Mouse (Mus musculus): ENCODE data around the gene Acsm1. TPM values are rescaled to one million over a fixed set of nuclear protein-coding genes. Genes with fewer than 3 reads are reported as not detected.

The Acsm1 gene
- polyA plus RNA-seq, 1 experiment from 2014 or later: 0.17 TPM

DNA sequence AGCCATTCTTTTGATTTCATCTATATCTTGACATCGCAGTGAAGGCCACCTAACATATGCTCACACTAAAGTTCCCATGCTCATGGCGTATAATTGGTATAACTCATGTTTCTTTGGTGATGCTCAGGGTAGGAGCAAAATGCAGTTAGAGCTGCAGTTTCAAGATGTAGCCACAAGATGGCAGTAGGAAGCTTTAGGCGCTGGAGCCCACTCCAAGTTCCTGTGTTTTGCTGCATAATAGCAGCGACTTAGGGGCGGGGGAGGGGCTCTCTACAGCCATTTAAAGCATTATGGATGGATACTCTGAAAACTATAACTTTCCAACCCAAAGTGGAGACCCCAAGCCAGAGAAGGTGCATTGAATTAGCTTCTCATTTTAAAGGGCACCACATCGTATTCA, 66.6 kb downstream of the Acsm1 start:
- H3K9ac ChIP-seq: no peak overlapping the region
- no peaks in the 10 kb centered on the region for H3K36me3 ChIP-seq
- ATAC-seq (ENCODE audit: extremely low read depth, insufficient number of reproducible peaks, low FRiP score, low TSS enrichment): no peak
- no peak overlapping the region for H3K27ac ChIP-seq (replicated peaks)
- H3K27me3 ChIP-seq (replicated peaks): 0 out of 2 replicates have a peak, but pooled peaks cover 4% of the 10 kb centered on the region
- H3K4me2 ChIP-seq: no peak overlapping the region
- H3K4me3 ChIP-seq: no peak overlapping the region
- H3K9me3 ChIP-seq: no peaks in the 10 kb centered on the region
- WGBS: 16% methylated on average over 6 of the region's 6 CpGs
- no peaks in the 10 kb centered on the region for H3K4me1 ChIP-seq

DNA sequence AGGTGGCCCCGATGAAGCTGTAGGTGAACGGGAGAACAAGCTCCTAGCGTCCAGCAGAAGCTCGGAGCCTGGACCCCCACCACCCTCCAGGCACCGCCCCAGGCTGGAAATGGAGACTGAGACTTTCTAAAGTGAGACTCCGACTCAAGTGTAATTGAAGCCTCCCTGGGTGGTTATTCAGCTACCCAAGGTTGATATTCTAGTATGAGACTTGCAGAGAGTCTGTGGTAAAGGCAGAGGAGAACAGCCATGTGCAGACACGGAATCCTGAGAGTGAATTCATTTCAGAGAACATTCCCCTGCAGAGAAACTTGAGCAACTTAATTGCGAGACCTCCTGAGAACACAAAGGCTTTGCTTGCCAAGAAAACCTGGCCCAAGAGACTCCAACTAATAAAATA, 73.3 kb downstream of the Acsm1 start:
- WGBS: 66% methylated on average over 8 of the region's 8 CpGs
- Histone ChIP-seq H3K4me2 (no peak overlapping the region), H3K4me1 (no peaks in the 10 kb centered on the region), H3K9me3 (no peaks in the 10 kb centered on the region), H3K27ac (replicated peaks) (no peak overlapping the region), H3K9ac (no peak overlapping the region), H3K4me3 (no peak overlapping the region), H3K36me3 (no peaks in the 10 kb centered on the region), H3K27me3 (replicated peaks) (no peaks in the 10 kb centered on the region)
- no peak for ATAC-seq (ENCODE audit: extremely low read depth, insufficient number of reproducible peaks, low FRiP score, low TSS enrichment)

DNA sequence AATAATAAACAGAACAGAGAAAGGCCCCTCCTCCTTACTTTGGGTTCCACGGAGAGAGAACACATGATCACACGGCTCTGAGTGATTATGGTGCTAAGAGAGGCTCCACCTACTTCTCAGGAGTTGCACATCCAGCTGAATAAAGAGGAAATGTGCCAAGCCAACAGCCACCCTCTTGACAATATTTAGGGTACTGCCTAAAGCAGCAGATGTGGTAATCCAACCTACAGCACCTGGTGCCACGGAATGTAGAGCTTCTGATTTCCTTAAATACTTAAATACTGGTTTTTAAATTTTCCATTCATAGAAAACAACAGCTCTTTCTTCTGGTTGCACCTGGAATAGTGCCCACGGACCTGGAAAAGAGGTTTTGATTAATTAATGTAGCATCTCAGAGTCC, 75.9 kb downstream of the Acsm1 start:
- Histone ChIP-seq H3K36me3 (no peaks in the 10 kb centered on the region), H3K4me1 (no peaks in the 10 kb centered on the region), H3K27ac (replicated peaks) (no peak overlapping the region), H3K4me2 (no peak overlapping the region), H3K9me3 (no peaks in the 10 kb centered on the region), H3K9ac (no peak overlapping the region), H3K27me3 (replicated peaks) (no peaks in the 10 kb centered on the region), H3K4me3 (no peak overlapping the region)
- ATAC-seq (ENCODE audit: extremely low read depth, insufficient number of reproducible peaks, low FRiP score, low TSS enrichment): no peak
- 66% methylated on average over 4 of the region's 4 CpGs for WGBS

DNA sequence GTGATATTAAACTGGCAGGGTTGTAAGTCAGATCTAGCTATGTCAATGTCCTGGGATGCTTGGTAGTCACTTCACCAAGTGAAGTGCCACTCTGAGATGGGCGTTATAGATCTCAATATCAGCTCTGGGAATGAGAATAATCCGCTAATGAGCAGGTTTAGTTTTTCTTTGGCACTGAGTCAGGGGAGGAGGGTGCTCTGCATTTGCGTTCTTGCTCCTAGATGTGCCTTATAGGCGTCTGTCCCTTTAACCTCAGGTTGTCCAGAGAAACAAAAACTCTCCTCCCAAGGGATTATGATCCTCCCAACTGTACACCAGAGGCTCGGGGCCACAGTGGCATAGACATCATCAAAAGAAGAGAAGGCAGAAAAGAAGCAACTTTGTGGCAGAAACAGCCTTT, 82.9 kb downstream of the Acsm1 start, which contains the start of gene Acsm4:
Acsm4 (plus strand) TSS at position 301 of the 400 bp plus-strand sequence.
- no peaks in the 10 kb centered on the region for H3K9me3 ChIP-seq
- no peak within 1 kb of the TSS for H3K4me2 ChIP-seq
- H3K27ac ChIP-seq (replicated peaks): no peak within 1 kb of the TSS
- no peak within 1 kb of the TSS for H3K9ac ChIP-seq
- H3K27me3 ChIP-seq (replicated peaks): no peaks in the 10 kb centered on the region
- H3K4me3 ChIP-seq: no peak within 1 kb of the TSS
- H3K36me3 ChIP-seq: no peaks in the 10 kb centered on the region
- H3K4me1 ChIP-seq: no peaks in the 10 kb centered on the region
- no peak for ATAC-seq (ENCODE audit: extremely low read depth, insufficient number of reproducible peaks, low FRiP score, low TSS enrichment)
- WGBS: 64% methylated on average over 5 of the region's 5 CpGs

DNA sequence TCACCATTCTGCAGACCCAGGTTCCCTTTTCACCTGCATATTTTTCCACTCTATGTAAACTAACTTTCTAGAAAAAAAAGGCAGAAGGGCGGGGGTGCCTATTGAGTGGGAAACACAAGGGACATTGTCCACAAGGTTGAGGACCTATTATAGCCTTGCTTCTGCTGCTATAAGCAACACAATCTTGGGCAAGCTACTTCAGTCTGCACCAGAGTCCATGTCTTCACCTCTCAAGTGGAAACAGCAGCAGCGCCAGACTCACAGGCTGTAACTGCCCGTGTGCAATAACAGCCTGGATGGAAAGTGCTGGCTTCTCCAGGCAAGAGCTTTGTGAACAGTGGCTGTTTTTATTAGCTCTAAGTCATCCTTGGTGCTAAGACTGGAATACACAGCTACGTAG, 85.5 kb downstream of the Acsm1 start:
- Histone ChIP-seq H3K4me2 (no peak overlapping the region), H3K4me1 (no peaks in the 10 kb centered on the region), H3K27me3 (replicated peaks) (no peaks in the 10 kb centered on the region), H3K36me3 (no peaks in the 10 kb centered on the region), H3K27ac (replicated peaks) (no peak overlapping the region), H3K9ac (no peak overlapping the region), H3K4me3 (no peak overlapping the region), H3K9me3 (no peaks in the 10 kb centered on the region)
- WGBS: 68% methylated on average over 4 of the region's 4 CpGs
- ATAC-seq (ENCODE audit: extremely low read depth, insufficient number of reproducible peaks, low FRiP score, low TSS enrichment): no peak

DNA sequence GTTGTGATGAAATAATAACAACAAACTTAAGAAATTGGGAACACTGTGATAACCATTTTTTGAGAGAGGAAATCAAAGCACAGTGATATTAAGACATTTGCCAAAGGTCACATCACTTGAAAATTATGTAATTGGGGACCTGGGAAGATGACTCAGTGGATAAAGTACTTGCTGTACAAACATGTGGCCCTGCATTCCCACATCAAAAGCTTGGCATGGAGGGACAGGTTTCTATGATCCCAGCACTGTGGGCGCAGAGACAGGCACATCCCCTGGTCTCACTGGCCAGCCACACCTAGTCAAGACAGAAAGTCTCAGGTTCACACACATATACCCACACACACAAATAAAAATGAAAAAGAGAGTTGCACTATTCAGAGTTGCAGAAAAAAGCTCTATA, 88.1 kb downstream of the Acsm1 start:
- H3K27ac ChIP-seq (replicated peaks): no peak overlapping the region
- H3K4me2 ChIP-seq: no peak overlapping the region
- no peak overlapping the region for H3K9ac ChIP-seq
- no peaks in the 10 kb centered on the region for H3K9me3 ChIP-seq
- no peaks in the 10 kb centered on the region for H3K36me3 ChIP-seq
- no peaks in the 10 kb centered on the region for H3K4me1 ChIP-seq
- no peaks in the 10 kb centered on the region for H3K27me3 ChIP-seq (replicated peaks)
- WGBS: 76% methylated on average over 1 of the region's 1 CpGs
- H3K4me3 ChIP-seq: no peak overlapping the region
- no peak for ATAC-seq (ENCODE audit: extremely low read depth, insufficient number of reproducible peaks, low FRiP score, low TSS enrichment)

Other genes starting within 250 kb of the Acsm1 start
- gene Gp2, start 147.7 kb upstream of the Acsm1 start, polyA plus RNA-seq (2015; fragmentation: Nextera tagmentation; extraction: Ambion mirVana): not detected in 2 replicates
- gene Umod, start 127.7 kb upstream of the Acsm1 start, polyA plus RNA-seq (2015; fragmentation: Nextera tagmentation; extraction: Ambion mirVana): not detected in 2 replicates
- gene Acsm5, start 87.6 kb upstream of the Acsm1 start, polyA plus RNA-seq (2015; fragmentation: Nextera tagmentation; extraction: Ambion mirVana): not detected in 2 replicates
- gene Pdilt, start 83.5 kb upstream of the Acsm1 start, polyA plus RNA-seq (2015; fragmentation: Nextera tagmentation; extraction: Ambion mirVana): not detected in 2 replicates
- gene Acsm2, start 52.7 kb upstream of the Acsm1 start, polyA plus RNA-seq (2015; fragmentation: Nextera tagmentation; extraction: Ambion mirVana): not detected in 2 replicates
- gene Acsm4, start 83.0 kb downstream of the Acsm1 start, polyA plus RNA-seq (2015; fragmentation: Nextera tagmentation; extraction: Ambion mirVana): not detected in 2 replicates
- gene Thumpd1, start 113.8 kb downstream of the Acsm1 start, polyA plus RNA-seq (2015; fragmentation: Nextera tagmentation; extraction: Ambion mirVana): 50.1 and 50.3 TPM in 2 replicates
- 0.14 TPM in 1 of 2 replicates, not detected in the other for gene Acsm3, start 153.9 kb downstream of the Acsm1 start, polyA plus RNA-seq (2015; fragmentation: Nextera tagmentation; extraction: Ambion mirVana)
- gene Rexo5, start 187.0 kb downstream of the Acsm1 start, polyA plus RNA-seq (2015; fragmentation: Nextera tagmentation; extraction: Ambion mirVana): 15.3 TPM in 2 replicates
- 12.9 TPM in 2 replicates for gene Eri2, start 187.0 kb downstream of the Acsm1 start, polyA plus RNA-seq (2015; fragmentation: Nextera tagmentation; extraction: Ambion mirVana)